Mouse (Mus musculus) frontal cortex, adult 2 months (tissue): ENCODE measurements around the gene Defb7. TPM values are rescaled to one million over a fixed set of nuclear protein-coding genes. Genes with fewer than 3 reads are reported as not detected.

Source experiments
- DNase-seq, 2 experiments: peaks; one replicate each; pipeline ENCODE4 v3.0.0; 2022; ENCODE audit warnings: low spot score in 1 of 2; ENCODE audit errors: extremely low spot score in 1 of 2
- polyA plus RNA-seq: library from polyadenylated mRNA; depleted of rRNA; stranded (reverse); fragments of >200 nt; gene quantifications from 2 replicates; pipeline ENCODE4 v1.2.3, GENCODE M21; 2012; rRNA removed

Defb7 gene
- not detected in 2 replicates for polyA plus RNA-seq

DNA sequence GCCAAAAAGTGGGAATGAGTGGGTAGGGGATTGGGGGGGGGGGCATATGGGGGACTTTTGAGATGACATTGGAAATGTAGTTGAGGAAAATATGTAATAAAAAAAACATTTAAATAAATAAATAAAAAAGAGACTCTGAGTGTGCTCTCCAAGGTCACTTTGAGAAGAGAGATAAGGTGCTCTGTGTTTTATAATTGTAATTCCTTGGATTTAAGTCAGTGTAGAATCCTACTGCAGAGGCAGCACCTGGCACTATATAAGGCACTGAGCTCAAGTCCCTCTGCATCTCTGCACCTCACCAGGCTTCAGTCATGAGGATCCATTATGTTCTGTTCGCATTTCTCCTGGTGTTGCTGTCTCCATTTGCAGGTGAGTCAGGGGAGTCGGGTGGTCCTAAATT lies at the start of gene Defb7:
Defb7 (plus strand) TSS at position 301 of the 400 bp plus-strand sequence.
- no peak for DNase-seq

DNA sequence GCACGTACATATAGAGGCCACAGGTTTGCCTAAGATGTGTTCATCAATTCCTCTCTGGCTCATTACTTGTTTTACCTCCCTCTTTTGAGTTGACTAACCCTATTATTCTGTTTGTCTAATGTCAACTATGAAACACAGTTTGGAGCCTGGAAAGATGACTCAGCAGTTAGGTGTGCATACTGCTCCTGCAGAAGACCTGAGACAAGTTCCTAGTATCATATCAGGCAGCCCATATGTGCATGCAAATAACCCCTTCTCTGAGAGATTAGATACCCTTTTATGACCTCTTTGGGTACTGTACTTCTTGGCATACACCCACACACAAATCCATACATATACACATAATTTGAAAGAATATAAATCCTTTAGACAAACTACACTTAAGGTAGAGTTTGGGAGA lies 48.5 kb upstream of the Defb7 start:
- no peak for DNase-seq

DNA sequence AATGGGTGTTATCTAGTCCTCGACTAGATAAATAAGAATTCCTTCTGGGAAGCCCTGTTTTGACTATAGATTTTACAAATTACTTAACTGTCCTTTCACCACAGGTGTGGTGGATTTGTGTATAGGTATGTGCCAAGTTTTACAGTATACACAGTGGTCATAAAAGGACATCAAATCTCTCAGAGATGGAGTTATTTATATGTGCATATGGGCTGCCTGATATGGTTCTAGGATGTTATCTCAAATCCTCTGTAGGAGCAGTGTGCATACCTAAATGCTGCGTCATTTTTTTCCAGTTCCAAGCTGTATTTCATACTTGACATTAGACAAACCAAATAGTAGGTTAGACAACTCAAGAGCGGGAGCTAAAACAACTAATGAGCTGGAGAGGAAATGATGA lies 33.5 kb upstream of the Defb7 start:
- no peak for DNase-seq

DNA sequence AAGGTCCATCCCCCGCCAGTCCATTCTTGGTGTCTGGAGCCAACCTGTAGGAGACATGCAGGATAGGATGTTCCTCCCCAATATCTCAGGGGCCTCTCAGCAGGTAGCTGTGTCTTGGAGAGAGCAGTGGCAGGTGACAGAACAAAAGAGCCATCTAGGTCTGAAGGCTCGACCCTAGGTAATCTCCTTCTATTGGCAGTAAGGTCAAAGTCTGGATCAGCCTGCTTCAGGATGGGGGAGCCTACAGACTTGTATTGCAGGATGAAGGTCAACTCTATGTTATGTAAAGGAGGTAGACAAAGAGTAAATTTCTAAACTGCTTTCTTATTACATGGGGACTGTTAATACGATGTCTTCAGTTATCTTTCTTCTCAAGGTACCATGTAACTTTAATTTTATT lies 25.9 kb upstream of the Defb7 start:
- DNase-seq, result no peak

DNA sequence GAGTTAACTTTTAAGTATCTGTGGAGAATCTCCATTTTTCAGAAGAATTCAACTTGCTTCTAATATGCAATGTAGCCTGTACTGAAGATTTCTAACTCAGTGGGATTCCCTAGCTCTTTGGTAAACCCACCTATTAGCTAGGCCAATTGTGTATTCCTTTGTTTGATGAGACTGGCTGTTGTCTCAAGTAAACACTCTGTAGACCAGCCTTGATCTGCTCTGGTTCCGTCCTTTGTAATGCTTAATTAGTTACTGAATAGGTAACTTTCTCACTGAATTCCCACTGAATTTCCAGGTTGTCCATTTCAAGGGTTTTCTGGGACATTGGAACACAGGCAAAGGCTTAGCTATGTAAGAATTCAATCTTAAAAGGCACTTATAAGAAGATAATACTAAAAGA lies 5.6 kb downstream of the Defb7 start:
- DNase-seq, result no peak

DNA sequence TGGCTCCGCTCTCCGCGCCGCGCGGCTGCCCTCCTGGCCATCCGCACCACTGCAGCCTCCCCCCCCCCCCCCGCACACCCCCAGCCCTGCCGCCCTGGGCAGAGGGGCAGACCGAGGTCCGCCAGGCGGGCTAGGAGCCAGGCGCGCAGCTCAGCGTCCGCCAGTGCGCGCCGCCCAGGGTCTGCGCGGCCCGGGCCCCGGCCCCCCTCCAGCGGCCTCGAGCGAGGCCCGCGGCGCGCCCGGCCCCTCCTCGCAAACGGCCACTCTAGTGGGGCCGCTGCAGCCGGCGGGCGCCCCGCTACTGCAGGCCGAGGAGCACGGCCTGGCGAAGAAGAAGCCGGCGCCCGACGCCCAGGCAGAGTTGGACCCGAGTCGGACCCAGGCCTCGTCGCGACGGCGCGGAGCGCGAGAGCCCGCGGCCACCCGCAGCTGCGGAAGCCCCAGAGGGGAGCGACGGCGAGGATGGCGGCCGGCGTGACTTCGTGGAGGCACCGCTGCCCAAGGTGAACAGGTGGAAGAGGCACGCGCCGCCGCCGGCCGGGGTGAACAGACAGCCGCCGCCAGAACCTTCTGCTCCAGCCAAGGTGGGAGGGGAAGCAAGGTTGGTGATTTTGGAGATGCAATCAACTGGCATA lies 40.4 kb downstream of the Defb7 start:
- no peak for DNase-seq

DNA sequence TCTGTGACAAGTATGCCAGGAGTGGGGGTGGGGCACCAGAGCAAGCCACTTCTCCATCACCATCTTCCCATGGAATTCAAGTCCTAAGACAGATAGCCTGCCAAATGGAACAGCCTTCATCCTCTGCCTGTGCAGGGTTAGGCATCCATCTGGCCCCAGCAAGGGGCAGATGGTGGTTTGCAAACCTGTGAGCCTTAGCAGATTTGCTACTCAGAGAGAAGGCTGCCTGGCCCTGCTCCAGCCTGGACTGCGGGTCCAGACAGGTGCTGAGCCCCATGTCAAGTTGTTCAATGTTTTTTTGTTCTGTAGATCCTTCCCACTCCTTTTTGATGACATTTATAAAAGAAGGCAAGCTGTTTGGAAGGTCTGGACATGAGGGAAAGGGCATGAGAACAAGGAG lies 45.5 kb downstream of the Defb7 start:
- DNase-seq, result no peak

Other genes starting within 250 kb of the Defb7 start
- not detected in 2 replicates for gene Defb5, start 247.5 kb upstream of the Defb7 start, polyA plus RNA-seq
- gene Defb3, start 201.7 kb upstream of the Defb7 start, polyA plus RNA-seq, result not detected in 2 replicates
- not detected in 2 replicates for gene Defb8, start 47.5 kb upstream of the Defb7 start, polyA plus RNA-seq
- gene 4930467E23Rik, start 234.5 kb downstream of the Defb7 start, polyA plus RNA-seq, result 0.06 TPM in 1 of 2 replicates, not detected in the other